Mouse (Mus musculus): Measurements from ENCODE around the gene Gm49661. TPM values are rescaled to one million over a fixed set of nuclear protein-coding genes. Genes with fewer than 3 reads are reported as not detected.

Gene Gm49661
- polyA plus RNA-seq (2014; fragmentation: Illumina TruSeq; extraction: RNeasy Lipid Tissue Mini Kit (QIAGEN cat#74804); ENCODE audit: low read depth, low replicate concordance), result not detected

DNA sequence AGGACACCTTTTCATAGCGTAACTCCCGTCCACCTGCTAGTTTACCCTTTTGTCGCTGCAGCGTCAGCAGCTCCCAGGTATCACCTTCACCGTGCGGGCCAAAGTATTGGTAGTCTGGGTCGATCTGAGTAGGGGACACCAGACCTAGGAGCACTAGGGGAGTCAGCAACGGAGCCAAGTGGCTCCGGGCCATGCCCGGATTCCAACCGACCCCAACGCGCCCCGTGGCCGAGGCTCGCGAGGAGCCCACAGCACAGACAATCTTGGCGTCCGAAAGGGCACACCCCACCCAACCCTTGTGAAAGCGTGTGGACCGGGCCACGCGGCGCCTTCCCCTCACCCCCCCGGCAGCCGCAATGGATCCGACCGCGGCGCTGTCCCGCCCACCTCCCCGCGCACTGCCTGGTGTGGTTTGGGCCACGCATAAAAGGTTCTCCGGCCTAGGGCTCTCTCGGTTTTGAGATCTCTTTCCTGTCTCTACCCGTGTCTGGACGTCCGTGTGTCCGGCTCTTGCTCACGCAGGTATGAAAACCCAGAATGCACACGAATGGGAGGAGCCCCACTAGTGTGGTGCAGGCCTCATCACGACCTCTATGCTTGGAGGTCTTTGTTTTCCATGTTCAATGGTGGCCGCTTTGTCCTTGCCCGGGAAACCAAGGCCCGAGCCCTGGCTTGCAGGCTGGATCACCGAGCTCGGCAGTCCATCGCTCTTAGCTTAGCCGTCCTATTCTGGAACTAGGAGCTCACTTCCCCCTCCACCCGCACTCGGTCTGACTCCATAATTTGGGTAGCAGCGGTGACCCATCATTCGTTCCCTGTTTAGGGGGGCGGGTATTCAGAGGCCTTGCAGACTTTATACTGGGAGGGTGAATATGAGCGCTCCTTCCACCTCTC lies at the start of gene Gm49661, which contains the start of the genes Prdx2 and Rnaseh2a:
TSS of gene Gm49661 (minus strand) at position 193 of the 894 bp plus-strand sequence.
TSS of gene Prdx2 (plus strand) at position 347 of the 894 bp plus-strand sequence.
TSS of gene Rnaseh2a (minus strand) at position 527 of the 894 bp plus-strand sequence.

DNA sequence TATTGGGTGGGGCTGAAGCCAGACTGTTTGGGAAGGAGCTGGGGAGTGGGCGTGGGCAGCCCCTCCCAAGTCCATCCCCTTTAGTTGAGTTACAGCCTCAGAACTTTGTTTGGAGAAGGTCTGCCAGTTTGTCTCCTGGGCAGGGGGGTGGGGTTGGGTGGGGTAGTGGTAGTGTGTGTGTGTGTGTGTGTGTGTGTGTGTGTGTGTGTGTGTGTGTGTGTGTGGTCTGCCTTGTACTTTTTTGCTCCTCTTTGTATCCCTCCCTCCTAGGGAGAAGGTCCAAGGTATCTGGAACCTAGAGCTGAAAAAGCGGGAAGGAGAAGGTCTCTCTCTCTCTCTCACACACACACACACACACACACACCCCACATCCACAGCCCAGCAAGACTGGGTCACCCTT lies 45.2 kb upstream of the Gm49661 start, which contains the start of gene Best2:
TSS of gene Best2 (minus strand) at position 101 of the 400 bp plus-strand sequence.

DNA sequence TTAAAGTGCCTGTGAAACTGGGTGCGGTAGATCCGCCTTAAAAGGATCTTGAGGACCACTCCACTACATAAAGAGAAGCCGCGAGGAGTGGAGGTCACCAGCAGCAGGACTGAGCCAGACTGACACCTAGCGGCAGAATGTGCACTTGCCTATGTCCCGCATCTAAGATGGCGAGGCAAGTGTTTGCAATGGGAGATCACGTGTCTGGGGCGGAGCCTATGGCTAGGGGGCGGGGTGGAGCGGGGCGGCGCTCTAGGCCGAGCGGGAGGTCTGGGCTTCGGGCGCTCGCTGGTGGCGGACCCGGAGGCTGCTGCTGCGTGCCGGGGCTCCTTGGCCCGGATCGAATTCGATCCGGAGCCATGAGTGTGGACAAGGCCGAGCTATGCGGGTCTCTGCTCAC lies 21.1 kb upstream of the Gm49661 start, which contains the start of gene Hook2:
TSS of gene Hook2 (plus strand) at position 255 of the 400 bp plus-strand sequence.

DNA sequence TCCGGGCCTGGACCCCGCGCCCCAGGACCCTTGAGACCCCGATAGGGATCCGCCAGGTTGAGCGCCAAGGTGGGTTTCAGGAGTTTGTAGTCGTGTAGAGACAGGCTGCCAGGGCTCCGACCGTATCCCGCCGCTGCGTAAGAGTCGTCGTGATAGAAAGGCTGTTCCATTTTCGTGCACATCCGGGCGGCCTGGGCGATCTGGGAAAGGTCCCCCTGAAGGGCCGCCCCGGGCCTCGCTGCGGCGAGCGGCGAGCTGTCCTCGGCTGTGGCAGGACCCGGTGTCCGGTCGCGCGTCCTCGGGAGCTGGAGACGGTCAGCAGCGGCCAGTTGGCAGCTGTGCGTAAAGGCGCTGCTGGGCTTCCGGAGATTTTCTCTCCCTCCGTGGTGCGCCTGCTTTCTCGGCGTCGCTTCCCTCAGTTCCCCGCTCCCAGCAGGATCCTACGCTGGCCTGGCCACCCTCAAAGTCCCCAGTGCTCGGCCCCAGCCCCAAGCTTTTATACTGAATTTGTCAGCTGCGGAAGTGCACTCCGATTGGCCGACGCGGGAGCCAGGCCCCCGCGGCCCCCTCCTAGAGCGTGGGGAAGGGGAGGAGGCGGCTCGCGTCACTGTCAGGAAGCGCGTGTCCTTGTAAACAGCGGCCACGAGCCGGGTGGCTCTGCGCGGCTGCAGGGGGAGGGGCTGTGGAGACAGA lies 9.2 kb upstream of the Gm49661 start, which contains the start of gene Junb:
TSS of gene Junb (minus strand) at position 471 of the 693 bp plus-strand sequence.

DNA sequence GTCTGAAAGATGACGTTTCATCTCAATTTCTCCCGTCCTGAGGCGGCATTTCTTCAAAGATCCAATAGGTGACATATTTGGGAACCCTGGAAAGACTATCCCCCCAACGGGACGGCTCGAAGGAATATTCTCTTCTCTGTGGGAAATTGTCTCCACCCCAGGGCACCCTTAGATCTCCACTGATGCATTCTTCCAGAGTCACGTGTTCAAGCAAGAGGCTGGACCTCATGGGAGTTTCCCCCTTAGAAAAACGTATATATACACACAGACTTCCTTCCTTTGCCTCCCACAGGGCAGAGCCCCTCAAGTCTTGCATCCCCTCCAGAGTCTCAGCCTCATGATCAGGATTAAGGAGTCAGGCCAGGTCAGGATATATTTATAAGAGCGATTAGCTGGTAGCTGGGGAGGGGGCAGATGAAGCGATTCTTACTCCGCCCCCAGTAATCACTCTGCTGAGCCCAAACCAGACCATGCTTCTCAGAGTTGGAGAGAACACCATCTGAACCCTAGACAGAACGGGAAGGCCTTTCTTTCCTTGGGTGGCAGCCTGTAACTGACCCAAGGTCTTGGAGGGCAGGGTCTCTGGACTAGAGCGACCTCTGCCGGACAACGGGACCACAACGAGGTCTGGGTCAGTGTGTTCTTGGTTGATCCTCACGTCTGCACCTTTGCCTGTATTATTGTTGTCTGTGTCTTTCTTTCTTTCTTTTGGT lies 22.5 kb downstream of the Gm49661 start, which contains the start of gene Rtbdn:
TSS of gene Rtbdn (plus strand) at position 464 of the 713 bp plus-strand sequence.

DNA sequence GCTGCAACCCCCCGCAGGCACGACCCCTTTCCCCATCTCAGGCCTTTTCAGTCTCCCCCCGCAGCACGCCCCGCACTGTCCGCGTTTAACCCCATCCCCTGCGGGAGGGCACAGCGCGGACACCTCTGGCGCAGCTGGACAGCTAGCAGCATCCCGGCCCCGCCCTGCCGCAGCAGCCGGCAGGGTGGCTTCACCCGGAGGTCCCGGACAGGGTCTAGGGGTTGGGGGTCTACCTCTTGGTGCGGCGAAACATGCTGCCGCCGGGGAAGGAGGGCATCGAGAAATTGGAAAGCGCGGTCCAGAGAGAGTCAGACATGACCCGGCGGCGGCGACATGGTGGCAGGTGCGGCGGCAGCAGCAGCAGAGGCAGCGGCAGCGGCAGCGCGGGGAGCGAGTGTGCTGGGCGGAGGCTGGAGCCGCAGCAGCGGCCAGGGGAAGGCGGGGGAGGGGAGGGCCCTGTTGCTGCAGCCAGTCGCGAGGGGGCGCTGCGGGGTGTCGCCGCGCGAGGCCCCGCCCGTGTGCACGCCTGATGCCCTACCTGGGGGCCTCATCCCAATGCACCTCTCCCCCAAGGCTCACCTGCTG lies 32.2 kb downstream of the Gm49661 start, which contains the start of gene Mast1:
TSS of gene Mast1 (minus strand) at position 398 of the 585 bp plus-strand sequence.

Other genes with a start within 250 kb of the Gm49661 start
- gene G430095P16Rik, start 246.4 kb downstream of the Gm49661 start, polyA plus RNA-seq (2014; fragmentation: Illumina TruSeq; extraction: RNeasy Lipid Tissue Mini Kit (QIAGEN cat#74804); ENCODE audit: low read depth, low replicate concordance), result not detected
- 84.9 TPM for gene Nfix, start 169.1 kb downstream of the Gm49661 start, polyA plus RNA-seq (2014; fragmentation: Illumina TruSeq; extraction: RNeasy Lipid Tissue Mini Kit (QIAGEN cat#74804); ENCODE audit: low read depth, low replicate concordance)
- 14.0 TPM for gene Dand5, start 146.6 kb downstream of the Gm49661 start, polyA plus RNA-seq (2014; fragmentation: Illumina TruSeq; extraction: RNeasy Lipid Tissue Mini Kit (QIAGEN cat#74804); ENCODE audit: low read depth, low replicate concordance)
- gene Gadd45gip1, start 137.9 kb downstream of the Gm49661 start, polyA plus RNA-seq (2014; fragmentation: Illumina TruSeq; extraction: RNeasy Lipid Tissue Mini Kit (QIAGEN cat#74804); ENCODE audit: low read depth, low replicate concordance), result 28.8 TPM
- 101 TPM for gene Rad23a, start 128.8 kb downstream of the Gm49661 start, polyA plus RNA-seq (2014; fragmentation: Illumina TruSeq; extraction: RNeasy Lipid Tissue Mini Kit (QIAGEN cat#74804); ENCODE audit: low read depth, low replicate concordance)
- gene Calr, start 122.5 kb downstream of the Gm49661 start, polyA plus RNA-seq (2014; fragmentation: Illumina TruSeq; extraction: RNeasy Lipid Tissue Mini Kit (QIAGEN cat#74804); ENCODE audit: low read depth, low replicate concordance), result 330 TPM
- 26.7 TPM for gene Farsa, start 112.4 kb downstream of the Gm49661 start, polyA plus RNA-seq (2014; fragmentation: Illumina TruSeq; extraction: RNeasy Lipid Tissue Mini Kit (QIAGEN cat#74804); ENCODE audit: low read depth, low replicate concordance)
- 0.92 TPM for gene Syce2, start 97.3 kb downstream of the Gm49661 start, polyA plus RNA-seq (2014; fragmentation: Illumina TruSeq; extraction: RNeasy Lipid Tissue Mini Kit (QIAGEN cat#74804); ENCODE audit: low read depth, low replicate concordance)
- gene Gcdh, start 75.5 kb downstream of the Gm49661 start, polyA plus RNA-seq (2014; fragmentation: Illumina TruSeq; extraction: RNeasy Lipid Tissue Mini Kit (QIAGEN cat#74804); ENCODE audit: low read depth, low replicate concordance), result 84.6 TPM
- 0.29 TPM for gene Klf1, start 67.5 kb downstream of the Gm49661 start, polyA plus RNA-seq (2014; fragmentation: Illumina TruSeq; extraction: RNeasy Lipid Tissue Mini Kit (QIAGEN cat#74804); ENCODE audit: low read depth, low replicate concordance)
- 9.4 TPM for gene Dnase2a, start 60.9 kb downstream of the Gm49661 start, polyA plus RNA-seq (2014; fragmentation: Illumina TruSeq; extraction: RNeasy Lipid Tissue Mini Kit (QIAGEN cat#74804); ENCODE audit: low read depth, low replicate concordance)
- gene Mast1, start 32.1 kb downstream of the Gm49661 start, polyA plus RNA-seq (2014; fragmentation: Illumina TruSeq; extraction: RNeasy Lipid Tissue Mini Kit (QIAGEN cat#74804); ENCODE audit: low read depth, low replicate concordance), result 0.13 TPM
- not detected for gene Rtbdn, start 22.4 kb downstream of the Gm49661 start, polyA plus RNA-seq (2014; fragmentation: Illumina TruSeq; extraction: RNeasy Lipid Tissue Mini Kit (QIAGEN cat#74804); ENCODE audit: low read depth, low replicate concordance)
- gene Prdx2, start 154 bp upstream of the Gm49661 start, polyA plus RNA-seq (2014; fragmentation: Illumina TruSeq; extraction: RNeasy Lipid Tissue Mini Kit (QIAGEN cat#74804); ENCODE audit: low read depth, low replicate concordance), result 451 TPM
- 30.6 TPM for gene Rnaseh2a, start 334 bp upstream of the Gm49661 start, polyA plus RNA-seq (2014; fragmentation: Illumina TruSeq; extraction: RNeasy Lipid Tissue Mini Kit (QIAGEN cat#74804); ENCODE audit: low read depth, low replicate concordance)
- gene Junb, start 9.3 kb upstream of the Gm49661 start, polyA plus RNA-seq (2014; fragmentation: Illumina TruSeq; extraction: RNeasy Lipid Tissue Mini Kit (QIAGEN cat#74804); ENCODE audit: low read depth, low replicate concordance), result 16.7 TPM
- 3.5 TPM for gene Hook2, start 21.2 kb upstream of the Gm49661 start, polyA plus RNA-seq (2014; fragmentation: Illumina TruSeq; extraction: RNeasy Lipid Tissue Mini Kit (QIAGEN cat#74804); ENCODE audit: low read depth, low replicate concordance)
- not detected for gene Best2, start 45.1 kb upstream of the Gm49661 start, polyA plus RNA-seq (2014; fragmentation: Illumina TruSeq; extraction: RNeasy Lipid Tissue Mini Kit (QIAGEN cat#74804); ENCODE audit: low read depth, low replicate concordance)
- 85.3 TPM for gene Asna1, start 55.8 kb upstream of the Gm49661 start, polyA plus RNA-seq (2014; fragmentation: Illumina TruSeq; extraction: RNeasy Lipid Tissue Mini Kit (QIAGEN cat#74804); ENCODE audit: low read depth, low replicate concordance)
- gene Trir, start 57.4 kb upstream of the Gm49661 start, polyA plus RNA-seq (2014; fragmentation: Illumina TruSeq; extraction: RNeasy Lipid Tissue Mini Kit (QIAGEN cat#74804); ENCODE audit: low read depth, low replicate concordance), result 63.4 TPM
- gene Tnpo2, start 67.5 kb upstream of the Gm49661 start, polyA plus RNA-seq (2014; fragmentation: Illumina TruSeq; extraction: RNeasy Lipid Tissue Mini Kit (QIAGEN cat#74804); ENCODE audit: low read depth, low replicate concordance), result 18.9 TPM
- gene Fbxw9, start 90.6 kb upstream of the Gm49661 start, polyA plus RNA-seq (2014; fragmentation: Illumina TruSeq; extraction: RNeasy Lipid Tissue Mini Kit (QIAGEN cat#74804); ENCODE audit: low read depth, low replicate concordance), result 4.0 TPM
- not detected for gene Gm5741, start 98.5 kb upstream of the Gm49661 start, polyA plus RNA-seq (2014; fragmentation: Illumina TruSeq; extraction: RNeasy Lipid Tissue Mini Kit (QIAGEN cat#74804); ENCODE audit: low read depth, low replicate concordance)
- 30.4 TPM for gene Dhps, start 102.3 kb upstream of the Gm49661 start, polyA plus RNA-seq (2014; fragmentation: Illumina TruSeq; extraction: RNeasy Lipid Tissue Mini Kit (QIAGEN cat#74804); ENCODE audit: low read depth, low replicate concordance)
- 54.9 TPM for gene Wdr83os, start 111.3 kb upstream of the Gm49661 start, polyA plus RNA-seq (2014; fragmentation: Illumina TruSeq; extraction: RNeasy Lipid Tissue Mini Kit (QIAGEN cat#74804); ENCODE audit: low read depth, low replicate concordance)
- gene Wdr83, start 111.9 kb upstream of the Gm49661 start, polyA plus RNA-seq (2014; fragmentation: Illumina TruSeq; extraction: RNeasy Lipid Tissue Mini Kit (QIAGEN cat#74804); ENCODE audit: low read depth, low replicate concordance), result 42.4 TPM
- 28.3 TPM for gene Man2b1, start 113.8 kb upstream of the Gm49661 start, polyA plus RNA-seq (2014; fragmentation: Illumina TruSeq; extraction: RNeasy Lipid Tissue Mini Kit (QIAGEN cat#74804); ENCODE audit: low read depth, low replicate concordance)
- gene Zfp791, start 153.7 kb upstream of the Gm49661 start, polyA plus RNA-seq (2014; fragmentation: Illumina TruSeq; extraction: RNeasy Lipid Tissue Mini Kit (QIAGEN cat#74804); ENCODE audit: low read depth, low replicate concordance), result 2.2 TPM
- not detected for gene Cks1brt, start 182.5 kb upstream of the Gm49661 start, polyA plus RNA-seq (2014; fragmentation: Illumina TruSeq; extraction: RNeasy Lipid Tissue Mini Kit (QIAGEN cat#74804); ENCODE audit: low read depth, low replicate concordance)